Mouse (Mus musculus) MEL (cell line): ENCODE results near the gene Chd9. TPM values are rescaled to one million over a fixed set of nuclear protein-coding genes. Genes with fewer than 3 reads are reported as not detected.

Experiments used
- DNase-seq: peaks from one replicate; pipeline ENCODE4 v3.0.0; 2011; ENCODE audit warnings: low read depth, low spot score
- H3K27ac ChIP-seq: 2 replicates; pipeline ENCODE4 v1.5.1; 2012; ENCODE audit warnings: low read depth, mild to moderate bottlenecking, control low read depth, low read length, moderate library complexity; ENCODE audit not compliant: control insufficient read depth
- H3K27me3 ChIP-seq, 2 experiments: fragments of 150-350 bp in 1 of 2; sonication (generic) in 1 of 2; 2 replicates each; pipeline ENCODE4 v1.6.1; 2012; ENCODE audit warnings: low read length in 2 of 2, mild to moderate bottlenecking in 2 of 2, improper control_type of control experiment in 1 of 2, moderate library complexity in 1 of 2; ENCODE audit not compliant: insufficient read depth in 2 of 2, control insufficient read depth in 1 of 2
- H3K36me3 ChIP-seq, 2 experiments: 2 replicates each; pipeline ENCODE4 v1.6.1; 2012 to 2014; ENCODE audit warnings: low read length in 2 of 2, improper control_type of control experiment in 1 of 2, inconsistent platforms in 1 of 2, mild to moderate bottlenecking in 1 of 2; ENCODE audit not compliant: insufficient read depth in 2 of 2, control insufficient read depth in 1 of 2
- H3K4me1 ChIP-seq, 2 experiments: fragments of 150-350 bp in 1 of 2; sonication (generic) in 1 of 2; 2 replicates each; pipeline ENCODE4 v1.6.1; 2012; ENCODE audit warnings: low read length in 2 of 2, improper control_type of control experiment in 1 of 2, mild to moderate bottlenecking in 1 of 2; ENCODE audit not compliant: insufficient read depth in 2 of 2, control insufficient read depth in 1 of 2
- H3K4me3 ChIP-seq, 2 experiments: fragments of 150-350 bp in 1 of 2; sonication (generic) in 1 of 2; 2 replicates each; pipeline ENCODE4 v1.5.1; 2012; ENCODE audit warnings: low read depth in 2 of 2, low read length in 2 of 2, mild to moderate bottlenecking in 2 of 2, moderate library complexity in 2 of 2, control low read depth in 1 of 2, improper control_type of control experiment in 1 of 2; ENCODE audit not compliant: control insufficient read depth in 1 of 2, insufficient read depth in 1 of 2
- H3K79me2 ChIP-seq: 2 replicates; pipeline ENCODE4 v1.6.1; 2012; ENCODE audit warnings: mild to moderate bottlenecking, low read length, moderate library complexity; ENCODE audit not compliant: control insufficient read depth, poor library complexity, insufficient read depth
- H3K9ac ChIP-seq: 2 replicates; pipeline ENCODE4 v1.6.1; 2012; ENCODE audit warnings: low read depth, mild to moderate bottlenecking, control low read depth, low read length, moderate library complexity; ENCODE audit not compliant: control insufficient read depth, poor library complexity, severe bottlenecking
- H3K9me3 ChIP-seq: fragments of 150-350 bp; sonication (generic); replicated peaks from 2 replicates; pipeline ENCODE4 v1.6.1; 2012; ENCODE audit warnings: mild to moderate bottlenecking, low read length, improper control_type of control experiment, moderate library complexity; ENCODE audit not compliant: insufficient read depth
- BHLHE40 ChIP-seq: IDR thresholded peaks from 2 replicates; pipeline ENCODE4 v1.6.1; 2012; ENCODE audit warnings: low read depth, mild to moderate bottlenecking, inconsistent platforms, low read length, improper control_type of control experiment, borderline replicate concordance
- CHD1 ChIP-seq: IDR thresholded peaks from 2 replicates; pipeline ENCODE4 v1.6.1; 2012; ENCODE audit warnings: low read depth, mild to moderate bottlenecking, inconsistent platforms, low read length, improper control_type of control experiment
- CHD2 ChIP-seq: IDR thresholded peaks from 2 replicates; pipeline ENCODE4 v1.6.1; 2011; ENCODE audit warnings: low read length, improper control_type of control experiment
- CTCF ChIP-seq, 3 experiments: IDR thresholded peaks in 2 of 3; conservative IDR thresholded peaks in 1 of 3; 2 replicates each; pipeline ENCODE4 v1.5.1; 2011 to 2012; ENCODE audit warnings: low read length in 3 of 3, low read depth in 2 of 3, mild to moderate bottlenecking in 2 of 3, improper control_type of control experiment in 1 of 3, inconsistent platforms in 1 of 3, mixed read lengths in 1 of 3, moderate library complexity in 1 of 3; ENCODE audit not compliant: control insufficient read depth in 1 of 3, insufficient read depth in 1 of 3, poor library complexity in 1 of 3, severe bottlenecking in 1 of 3
- E2F4 ChIP-seq: IDR thresholded peaks from 2 replicates; pipeline ENCODE4 v1.6.1; 2011; ENCODE audit warnings: low read depth, low read length, improper control_type of control experiment, borderline replicate concordance
- ELF1 ChIP-seq: IDR thresholded peaks from 2 replicates; pipeline ENCODE4 v1.6.1; 2014; ENCODE audit warnings: low read depth, mild to moderate bottlenecking, inconsistent platforms, low read length, improper control_type of control experiment, moderate library complexity
- ETS1 ChIP-seq: IDR thresholded peaks from 2 replicates; pipeline ENCODE4 v1.6.1; 2012; ENCODE audit warnings: low read depth, mild to moderate bottlenecking, inconsistent platforms, low read length, improper control_type of control experiment, moderate library complexity
- GABPA ChIP-seq: IDR thresholded peaks from 2 replicates; pipeline ENCODE4 v1.6.1; 2012; ENCODE audit warnings: low read depth, mild to moderate bottlenecking, inconsistent platforms, low read length, improper control_type of control experiment, moderate library complexity
- GATA1 ChIP-seq: IDR thresholded peaks from 2 replicates; pipeline ENCODE4 v1.6.1; 2011; ENCODE audit warnings: low read depth, low read length, improper control_type of control experiment
- JUND ChIP-seq: IDR thresholded peaks from 2 replicates; pipeline ENCODE4 v1.6.1; 2011; ENCODE audit warnings: low read depth, mild to moderate bottlenecking, improper control_type of control experiment, low read length
- KAT2A ChIP-seq: conservative IDR thresholded peaks from 2 replicates; pipeline ENCODE4 v1.6.1; 2012; ENCODE audit warnings: low read depth, low read length, improper control_type of control experiment, inconsistent platforms
- MAFK ChIP-seq: IDR thresholded peaks from 2 replicates; pipeline ENCODE4 v1.6.1; 2011; ENCODE audit warnings: low read depth, mild to moderate bottlenecking, low read length, improper control_type of control experiment, borderline replicate concordance
- MAX ChIP-seq: IDR thresholded peaks from 2 replicates; pipeline ENCODE4 v1.6.1; 2011; ENCODE audit warnings: low read length, improper control_type of control experiment
- MAZ ChIP-seq: IDR thresholded peaks from 2 replicates; pipeline ENCODE4 v1.6.1; 2012; ENCODE audit warnings: low read depth, mild to moderate bottlenecking, inconsistent platforms, low read length, improper control_type of control experiment
- NELFE ChIP-seq: IDR thresholded peaks from 2 replicates; pipeline ENCODE4 v1.6.1; 2011; ENCODE audit warnings: low read depth, low read length, improper control_type of control experiment
- POLR2AphosphoS2 ChIP-seq: IDR thresholded peaks from 2 replicates; pipeline ENCODE4 v1.6.1; 2011; ENCODE audit warnings: low read length, improper control_type of control experiment
- POLR2AphosphoS5 ChIP-seq: IDR thresholded peaks from 2 replicates; pipeline ENCODE4 v1.6.1; 2012; ENCODE audit warnings: low read depth, borderline replicate concordance, mild to moderate bottlenecking, inconsistent platforms, low read length, moderate library complexity, mixed read lengths
- RAD21 ChIP-seq: IDR thresholded peaks from 2 replicates; pipeline ENCODE4 v1.6.1; 2011; ENCODE audit warnings: mild to moderate bottlenecking, low read depth, low read length, improper control_type of control experiment
- SIN3A ChIP-seq: IDR thresholded peaks from 2 replicates; pipeline ENCODE4 v1.6.1; 2012; ENCODE audit warnings: low read length, improper control_type of control experiment, inconsistent platforms
- SMC3 ChIP-seq: IDR thresholded peaks from 2 replicates; pipeline ENCODE4 v1.6.1; 2011; ENCODE audit warnings: low read depth, low read length, improper control_type of control experiment
- TBP ChIP-seq: IDR thresholded peaks from 2 replicates; pipeline ENCODE4 v1.8.0; 2011; ENCODE audit warnings: low read depth, low read length, improper control_type of control experiment
- USF1 ChIP-seq: IDR thresholded peaks from 2 replicates; pipeline ENCODE4 v1.6.1; 2014; ENCODE audit warnings: low read depth, mild to moderate bottlenecking, inconsistent platforms, low read length, improper control_type of control experiment, moderate library complexity
- USF2 ChIP-seq, 2 experiments: IDR thresholded peaks; 2 replicates each; pipeline ENCODE4 v1.6.1; 2011 to 2012; ENCODE audit warnings: improper control_type of control experiment in 2 of 2, low read length in 2 of 2, borderline replicate concordance in 1 of 2, inconsistent platforms in 1 of 2, low read depth in 1 of 2, mild to moderate bottlenecking in 1 of 2; ENCODE audit not compliant: insufficient read depth in 1 of 2
- ZC3H11A ChIP-seq: IDR thresholded peaks from 2 replicates; pipeline ENCODE4 v1.6.1; 2012; ENCODE audit warnings: low read depth, mild to moderate bottlenecking, inconsistent platforms, low read length, improper control_type of control experiment
- ZKSCAN1 ChIP-seq: IDR thresholded peaks from 2 replicates; pipeline ENCODE4 v1.6.1; 2012; ENCODE audit warnings: low read depth, mild to moderate bottlenecking, inconsistent platforms, low read length, improper control_type of control experiment, moderate library complexity
- ZMIZ1 ChIP-seq: IDR thresholded peaks from 2 replicates; pipeline ENCODE4 v1.6.1; 2012; ENCODE audit warnings: low read depth, mild to moderate bottlenecking, inconsistent platforms, low read length, improper control_type of control experiment, moderate library complexity
- ZNF384 ChIP-seq: IDR thresholded peaks from 2 replicates; pipeline ENCODE4 v1.6.1; 2012; ENCODE audit warnings: low read depth, mild to moderate bottlenecking, inconsistent platforms, low read length, improper control_type of control experiment
- polyA plus RNA-seq, 2 experiments: library from polyadenylated mRNA; stranded (reverse) in 1 of 2; unstranded in 1 of 2; fragments of >175 nt in 1 of 2; fragments of >200 nt in 1 of 2; gene quantifications; 2 replicates each; pipeline versions ENCODE4 v1.2.1 to v1.2.4; 2012; ENCODE audit warnings: low replicate concordance in 2 of 2, low read depth in 1 of 2; ENCODE audit not compliant: insufficient read length in 2 of 2, insufficient read depth in 1 of 2, missing spikeins in 1 of 2
- total RNA-seq: library from RNA; depleted of rRNA; stranded (reverse); fragments of 300-350 nt; gene quantifications from 2 replicates; pipeline ENCODE4 v1.2.3, GENCODE M21; 2012

The Chd9 gene
- total and polyA plus RNA-seq, 3 experiments = 5.9 to 87.4 (median 40.3) TPM

DNA sequence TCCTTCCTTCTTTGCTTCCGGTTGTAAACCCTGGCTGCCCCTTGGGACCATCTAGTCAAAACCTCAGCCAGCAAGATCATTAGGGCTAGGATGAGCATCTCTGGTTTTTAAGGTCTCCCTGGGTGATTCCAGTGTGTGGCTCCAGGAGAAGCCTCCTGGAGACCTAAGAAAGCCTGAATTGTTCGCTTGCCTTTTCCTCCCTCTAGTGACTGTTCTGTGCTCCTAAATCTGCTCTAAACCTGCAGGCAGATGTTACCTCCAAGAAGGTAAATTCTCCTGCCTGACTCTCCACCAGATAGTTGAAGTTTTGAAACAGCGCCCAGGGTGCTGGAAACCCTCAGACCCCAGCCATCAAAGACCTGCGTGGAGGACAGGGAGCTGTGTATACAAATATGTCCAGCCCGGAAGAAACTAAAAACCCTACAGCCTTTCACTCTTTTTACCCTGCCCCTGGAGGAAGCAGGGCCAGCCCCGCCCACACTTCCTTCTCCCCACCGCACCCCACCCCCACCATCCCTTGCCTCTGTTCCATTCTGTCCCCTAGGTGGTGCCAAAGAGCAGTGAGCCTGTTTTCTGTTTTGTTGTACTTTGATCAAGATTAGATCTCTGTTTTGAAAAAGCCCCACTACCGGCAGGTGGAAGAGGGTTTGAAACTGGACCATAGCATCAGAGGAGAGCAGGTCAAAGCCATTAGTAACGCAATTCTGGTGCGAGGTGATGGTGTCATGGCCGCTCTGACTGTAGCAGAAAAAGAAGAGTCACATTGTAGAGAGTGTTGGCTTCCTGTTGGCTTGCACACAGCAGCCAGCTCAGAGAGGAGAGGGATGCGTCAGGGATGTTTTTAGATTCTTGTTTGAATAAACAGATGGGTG is 32.9 kb upstream of the Chd9 start:
- Histone ChIP-seq H3K9me3 (no peaks in the 10 kb centered on the region), H3K79me2 (no peaks in the 10 kb centered on the region), H3K27ac (no peak overlapping the region), H3K9ac (peak overlapping the region; percentile 33; the same call in 1 of the 2 replicates), H3K36me3 (peaks cover 0 to 2% of the 10 kb centered on the region in 2 experiments; a peak in 1 of 4 replicates), H3K27me3 (no peaks in the 10 kb centered on the region; a peak in 1 of 4 replicates), H3K4me1 (no peaks in the 10 kb centered on the region), H3K4me3 (peak overlapping the region in 1 of 2 experiments; percentile 9; a peak in 2 of 4 replicates)
- TF ChIP-seq JUND (no peak), TBP (no peak), ZC3H11A (0 out of 2 replicates have a peak, but pooled peaks have one; percentile 17), MAZ (peak; percentile 64; the same call in 1 of the 2 replicates), ZMIZ1 (no peak), ZKSCAN1 (no peak), USF2 (IDR thresholded peaks at IDR 0.05; ENCODE audit: borderline replicate concordance in 1 of 2, insufficient read depth in 1 of 2, low read depth in 1 of 2, low read length in 2 of 2) (no peak), MAX (no peak), CHD2 (peak; percentile 12; the same call in 1 of the 2 replicates), BHLHE40 (peak; percentile 27; the same call in 1 of the 2 replicates), MAFK (no peak), NELFE (no peak), SMC3 (peak; percentile 42), E2F4 (no peak), POLR2AphosphoS2 (no peak), RAD21 (peak; percentile 42), USF1 (no peak), KAT2A (no peak), ZNF384 (no peak), CTCF (IDR thresholded peaks at IDR 0.05 in 2 of 3, conservative IDR thresholded peaks at IDR 0.05 in 1 of 3; ENCODE audit: control insufficient read depth in 1 of 3, insufficient read depth in 1 of 3, low read depth in 2 of 3, low read length in 3 of 3, poor library complexity in 1 of 3, severe bottlenecking in 1 of 3) (peak; percentile 23 to 72 (median 63); a peak in 5 of 6 replicates), ELF1 (no peak), GATA1 (0 out of 2 replicates have a peak, but pooled peaks have one; percentile 21), CHD1 (no peak), GABPA (no peak), SIN3A (no peak), ETS1 (no peak), POLR2AphosphoS5 (no peak)
- DNase-seq = peak; percentile 73
